Mouse (Mus musculus): Measurements from ENCODE around the gene Cadps.

Cadps gene

DNA sequence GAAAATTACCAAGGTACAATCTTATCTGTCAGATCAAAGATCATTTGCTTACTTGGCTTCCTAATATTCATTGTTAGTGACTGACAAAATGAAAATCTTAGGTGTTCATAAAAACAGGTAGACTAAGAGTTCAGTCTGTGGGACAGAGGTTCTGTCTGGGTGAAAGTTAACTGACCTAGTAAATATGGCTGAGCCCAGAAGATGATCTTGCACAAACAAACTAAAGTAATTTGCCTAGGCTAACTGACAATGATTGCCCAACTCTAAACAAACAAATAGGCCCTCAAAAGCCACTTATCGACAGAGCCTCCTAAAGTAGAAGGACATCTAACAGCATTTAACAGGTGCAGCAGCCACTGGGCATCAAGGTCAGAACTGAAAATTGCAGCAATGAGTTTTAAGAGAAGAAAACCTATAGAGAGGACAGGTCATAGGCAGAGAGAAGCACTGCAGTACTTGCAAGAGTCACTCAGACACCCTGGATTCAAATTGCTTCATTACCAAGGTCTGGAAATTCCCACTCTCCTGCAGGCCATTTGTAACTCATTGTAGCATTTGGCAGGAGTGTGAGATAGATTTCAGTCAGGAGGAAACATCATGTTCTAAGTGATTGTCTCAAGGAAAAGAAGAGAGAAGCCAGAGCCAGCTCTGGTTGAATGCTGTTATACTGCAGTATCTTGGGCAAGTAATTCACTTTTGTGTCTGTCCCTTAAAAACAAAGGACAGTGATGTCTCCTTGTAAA lies 100.3 kb downstream of the Cadps start:
- DNase-seq: no peak

DNA sequence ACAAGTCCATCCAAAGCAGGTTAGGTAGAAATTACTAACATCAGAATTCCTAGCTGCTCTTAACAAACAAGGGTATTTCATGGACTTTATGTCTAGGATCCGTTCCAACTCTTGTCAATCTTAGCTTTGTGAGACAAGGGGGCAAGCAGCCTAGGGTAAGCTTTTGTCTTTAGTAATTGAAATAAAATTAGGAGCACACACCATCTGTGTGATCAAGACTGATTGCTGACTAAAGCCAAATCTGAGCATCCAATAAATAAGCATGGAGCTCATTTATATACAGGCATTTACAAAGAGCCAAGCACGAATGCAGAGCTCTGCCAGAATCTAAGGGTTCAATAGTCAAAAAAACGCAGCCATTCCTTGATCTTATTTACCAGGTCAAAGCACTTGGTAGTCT lies 104.1 kb downstream of the Cadps start:
- no peak for DNase-seq

GRCm38 (mm10) chr14:12715906-12716659 lies 106.8 kb downstream of the Cadps start:
- DNase-seq: no peak

- DNase-seq: no peak
These were observed 115.5 kb downstream of the Cadps start for GRCm38 (mm10) chr14:12707395-12707794.

DNA sequence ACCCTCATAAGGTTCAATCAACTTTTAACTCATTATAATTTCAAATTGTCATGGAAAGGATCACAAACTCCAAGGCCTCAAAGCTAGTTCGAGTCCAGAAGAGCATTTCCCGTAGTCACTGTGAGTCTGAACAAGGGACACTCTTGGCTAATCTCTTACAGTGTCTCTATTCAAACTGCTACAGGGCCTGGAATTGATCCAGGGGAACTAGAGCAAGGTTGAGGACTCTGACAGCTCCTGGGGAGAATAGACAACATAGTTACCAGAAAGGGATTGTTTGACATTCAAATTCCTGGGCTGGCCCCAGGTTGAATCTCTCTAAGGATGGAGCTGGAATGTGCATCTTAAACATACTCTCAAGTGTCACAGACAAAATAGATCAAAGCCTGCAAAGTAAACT lies 118.4 kb downstream of the Cadps start:
- no peak for DNase-seq

DNA sequence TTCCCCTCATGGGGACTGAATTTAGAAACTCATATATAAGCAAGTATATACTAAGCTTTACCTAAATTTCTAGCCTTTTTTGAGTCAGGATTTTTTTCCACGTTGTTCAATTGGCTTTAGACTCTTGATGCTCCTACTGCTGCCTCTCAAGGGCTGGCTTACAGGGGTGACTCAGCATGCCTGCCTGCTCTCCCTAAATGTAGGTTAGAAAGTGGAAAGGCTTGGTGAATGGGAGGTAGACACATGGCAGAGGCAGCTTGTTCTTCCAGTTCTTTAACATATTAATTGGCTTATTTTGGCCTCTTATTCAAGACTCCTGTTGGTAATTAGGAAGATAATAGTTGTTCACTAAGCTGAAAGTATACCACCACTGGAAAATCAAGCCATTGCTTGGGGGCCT lies 132.7 kb downstream of the Cadps start:
- DNase-seq: no peak

DNA sequence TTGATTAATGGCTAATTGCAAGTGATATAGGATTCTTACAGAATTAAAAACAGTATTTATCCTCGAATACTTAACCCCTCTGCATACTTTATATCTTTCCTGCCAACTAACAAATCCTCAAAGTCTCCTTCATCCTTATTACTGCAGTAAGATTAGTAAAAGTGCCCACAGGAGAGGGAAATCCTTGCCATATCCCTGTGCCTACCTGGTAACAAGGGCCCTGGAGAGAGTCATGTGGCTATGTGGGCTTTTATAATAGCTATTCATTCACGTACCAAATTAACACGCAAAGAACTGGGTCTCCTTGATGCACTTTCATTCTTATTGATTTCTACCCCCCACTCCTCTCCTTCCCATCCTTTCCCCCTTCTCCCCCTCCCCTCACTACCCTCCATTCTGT lies 137.9 kb downstream of the Cadps start:
- no peak for DNase-seq

DNA sequence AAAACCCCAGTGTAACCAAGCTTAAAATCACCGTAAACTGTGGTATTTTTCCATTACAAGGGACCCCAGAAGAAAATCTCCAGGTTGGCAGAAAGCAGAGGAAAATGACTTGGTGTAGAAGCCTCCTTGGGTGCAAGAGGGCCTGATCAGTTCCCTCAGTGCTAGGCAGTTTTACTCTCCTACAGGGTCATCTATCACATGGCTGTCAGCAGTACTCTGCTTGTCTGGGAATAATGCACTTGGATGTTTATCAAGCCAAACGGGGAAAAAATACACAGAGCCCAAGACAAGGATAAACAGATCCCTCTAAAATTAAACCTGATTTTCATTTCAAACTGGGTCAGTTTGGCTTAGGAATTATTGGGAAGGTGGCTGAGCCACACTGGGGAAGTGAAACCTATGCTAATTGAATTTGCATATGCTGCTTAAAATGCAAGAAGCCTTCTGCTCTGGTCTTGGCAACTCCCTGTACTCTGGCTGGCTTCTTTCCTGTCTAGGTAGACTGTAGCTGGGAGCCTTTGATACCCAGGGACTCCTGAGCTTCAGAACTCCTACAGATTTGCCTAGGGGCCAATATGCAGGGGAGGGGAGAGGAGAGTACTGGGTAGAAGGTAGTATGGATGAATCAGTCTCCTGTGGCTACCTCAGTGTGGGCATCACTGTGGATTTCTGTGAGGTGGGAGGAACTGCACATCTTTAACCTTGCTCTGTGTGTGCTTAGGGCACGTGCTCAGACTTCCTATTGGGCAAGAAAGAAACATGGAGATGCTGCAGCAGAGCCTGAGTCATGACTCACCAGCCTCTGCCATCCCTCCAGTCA lies 141.8 kb downstream of the Cadps start:
- DNase-seq: no peak

GRCm38 (mm10) chr14:12661430-12661829 lies 161.4 kb downstream of the Cadps start:
- no peak for DNase-seq

GRCm38 (mm10) chr14:12657351-12657750 lies 165.5 kb downstream of the Cadps start:
- no peak for DNase-seq

GRCm38 (mm10) chr14:12642868-12643512 lies 179.9 kb downstream of the Cadps start:
- DNase-seq: no peak

DNA sequence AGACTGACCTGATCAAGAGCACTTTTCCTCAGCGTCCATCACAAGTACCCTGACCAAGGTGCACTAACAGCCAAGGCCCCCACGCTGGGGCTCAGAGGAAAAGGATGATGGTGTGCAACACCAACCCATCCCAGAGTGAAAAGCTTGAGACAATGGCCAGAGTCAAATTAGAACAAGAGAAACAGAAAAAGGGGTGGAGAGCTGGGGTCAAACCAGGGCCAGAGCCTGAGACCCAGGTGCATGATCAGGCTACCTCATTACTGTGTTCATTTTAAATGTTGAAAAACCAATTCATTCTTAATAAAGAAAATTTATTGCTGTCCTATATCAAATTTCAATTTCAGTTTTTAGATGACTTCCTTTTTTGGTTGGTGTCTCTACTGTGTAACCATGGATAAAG lies 184.1 kb downstream of the Cadps start:
- no peak for DNase-seq

- DNase-seq: no peak
These were observed 185.6 kb downstream of the Cadps start for GRCm38 (mm10) chr14:12637121-12637754.

GRCm38 (mm10) chr14:12624256-12625130 lies 198.4 kb downstream of the Cadps start:
- no peak for DNase-seq

DNA sequence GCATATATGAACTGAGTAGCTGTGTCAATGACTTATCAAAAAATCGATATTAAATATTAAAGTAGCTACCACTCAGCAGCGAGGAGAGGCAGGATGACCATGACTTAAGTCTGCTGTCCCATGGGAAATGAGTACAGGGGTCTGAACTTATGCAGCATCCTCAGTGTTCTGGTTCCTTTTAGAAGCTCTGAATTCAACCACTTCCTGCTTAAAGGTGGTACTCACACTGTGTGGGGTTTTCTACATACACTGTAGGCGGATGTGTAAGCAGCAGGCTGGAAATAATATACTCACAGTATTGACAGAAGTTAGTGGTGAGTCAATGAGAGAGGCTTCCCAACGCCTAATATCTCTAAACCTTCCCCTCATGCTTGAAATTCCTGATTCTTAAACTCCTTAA lies 215.9 kb downstream of the Cadps start:
- no peak for DNase-seq

GRCm38 (mm10) chr14:12606202-12606601 lies 216.7 kb downstream of the Cadps start:
- DNase-seq: no peak

DNA sequence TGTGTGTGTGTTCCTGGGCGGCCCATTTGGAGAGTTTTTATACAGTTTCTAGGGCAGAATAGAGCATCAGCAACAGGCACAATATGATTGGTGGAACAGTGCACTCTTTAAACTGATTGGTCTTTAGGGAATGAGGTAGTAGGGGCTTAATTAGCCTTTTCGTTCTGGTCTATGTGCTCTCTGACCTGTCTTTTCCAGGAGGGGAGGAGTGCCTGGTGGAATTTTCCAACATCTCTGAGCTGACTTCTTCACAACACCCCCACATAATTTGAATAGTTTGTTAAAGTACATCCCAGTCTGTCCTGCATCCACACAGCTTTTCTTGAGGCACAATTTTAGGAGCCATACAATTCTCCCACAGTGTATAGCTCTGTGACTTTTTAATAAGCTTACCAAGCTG lies 220.8 kb downstream of the Cadps start:
- DNase-seq: no peak

DNA sequence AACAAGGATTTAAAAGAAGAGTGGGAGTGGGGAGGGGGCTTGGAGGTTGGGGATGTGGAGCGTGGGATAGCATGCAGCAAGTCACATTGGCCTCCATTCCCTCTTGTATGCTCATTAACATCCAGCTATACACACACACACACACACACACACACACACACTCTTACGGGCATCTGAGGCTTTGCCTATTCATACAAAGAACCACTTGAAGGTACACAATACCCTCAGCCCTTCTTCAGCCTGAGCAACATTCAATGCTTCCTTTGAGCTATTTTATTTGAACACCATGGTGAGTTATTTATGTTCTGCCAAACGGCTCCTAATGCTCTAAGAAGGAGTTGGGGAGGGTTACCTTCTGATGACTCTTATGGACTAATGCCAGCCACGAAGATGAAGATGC lies 227.6 kb downstream of the Cadps start:
- no peak for DNase-seq

DNA sequence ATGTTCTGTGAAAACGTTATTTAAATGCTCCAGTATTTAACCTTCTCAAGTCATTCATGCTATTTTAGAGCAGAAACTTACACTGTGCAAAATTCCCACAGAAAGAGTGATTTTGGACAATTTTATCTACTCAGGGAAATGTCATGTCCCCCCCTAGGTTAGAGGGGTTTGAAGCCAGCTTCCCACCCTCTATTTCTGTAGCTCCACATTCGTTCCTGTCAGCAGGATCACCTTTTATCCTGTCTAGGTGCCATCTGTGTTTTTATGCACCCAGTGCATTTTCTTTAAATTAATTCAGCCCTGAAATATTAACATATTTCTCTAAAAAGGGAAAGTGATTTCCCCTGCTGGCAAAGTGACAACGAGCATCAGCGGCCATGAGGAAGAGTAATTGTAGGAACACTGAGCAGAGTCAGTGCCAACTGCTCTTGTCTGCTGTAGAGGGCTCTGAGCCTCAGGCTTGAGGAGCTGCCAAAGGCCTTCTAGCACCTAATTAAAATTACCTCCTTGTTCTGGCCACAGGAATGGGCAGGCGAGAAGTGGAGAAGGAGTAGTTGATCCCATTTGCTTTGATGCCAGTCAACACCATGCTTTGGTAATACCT lies 230.3 kb downstream of the Cadps start:
- DNase-seq: no peak

DNA sequence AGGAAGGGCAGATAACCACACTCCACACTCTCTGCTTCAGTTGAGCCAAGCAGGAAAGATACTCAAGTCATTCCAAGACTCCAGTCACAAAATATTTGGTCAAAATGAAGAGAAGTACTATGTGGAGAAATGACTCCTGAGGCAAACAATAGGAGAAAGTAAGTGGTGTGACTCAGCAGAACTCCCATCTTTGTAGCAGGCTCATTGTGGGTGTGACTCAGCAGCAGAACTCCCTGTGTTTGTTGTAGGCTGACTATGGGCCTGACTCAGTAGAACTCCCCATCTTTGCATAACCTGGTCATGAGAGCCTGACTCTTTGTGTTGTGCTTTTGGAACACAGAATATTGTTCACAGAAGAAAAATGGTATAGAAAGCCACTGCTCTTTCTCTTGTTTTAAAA lies 231.1 kb downstream of the Cadps start:
- no peak for DNase-seq

GRCm38 (mm10) chr14:12583536-12583935 lies 239.3 kb downstream of the Cadps start:
- no peak for DNase-seq

Data from lung, postnatal 4 days (tissue).